Mouse (Mus musculus) kidney, embryonic 14.5 days (tissue): ENCODE data around the gene Klhl21. TPM values are rescaled to one million over a fixed set of nuclear protein-coding genes. Genes with fewer than 3 reads are reported as not detected.

Source experiments
- ATAC-seq: fragments of 200-750 bp; cut with Nextera tagmentation; 2 replicates; pipeline ENCODE4 v1.8.0; 2017; ENCODE audit warnings: moderate number of reproducible peaks, mild to moderate bottlenecking, moderate TSS enrichment, moderate library complexity; ENCODE audit not compliant: low FRiP score, low TSS enrichment
- H3K27ac ChIP-seq: fragments of 300-500 bp; sonication (generic); 2 replicates; pipeline ENCODE4 v1.5.1; 2014; ENCODE audit warnings: low read depth, mild to moderate bottlenecking, low read length, moderate library complexity, mixed read lengths
- H3K27me3 ChIP-seq: fragments of 300-500 bp; sonication (generic); 2 replicates; pipeline ENCODE4 v1.6.1; 2014; ENCODE audit warnings: mild to moderate bottlenecking, low read length; ENCODE audit not compliant: control insufficient read depth, insufficient read depth
- H3K36me3 ChIP-seq: fragments of 300-500 bp; sonication (generic); 2 replicates; pipeline ENCODE4 v1.6.1; 2014; ENCODE audit warnings: low read length, mixed read lengths; ENCODE audit not compliant: control insufficient read depth, insufficient read depth
- H3K4me1 ChIP-seq: fragments of 300-500 bp; sonication (generic); 2 replicates; pipeline ENCODE4 v1.6.1; 2014; ENCODE audit warnings: low read length, mixed read lengths; ENCODE audit not compliant: control insufficient read depth, insufficient read depth
- H3K4me2 ChIP-seq: fragments of 300-500 bp; sonication (generic); replicated peaks from 2 replicates; pipeline ENCODE4 v1.6.1; 2014; ENCODE audit warnings: low read depth, mild to moderate bottlenecking, low read length
- H3K4me3 ChIP-seq: fragments of 300-500 bp; sonication (generic); 2 replicates; pipeline ENCODE4 v1.5.1; 2014; ENCODE audit warnings: mild to moderate bottlenecking, low read length
- H3K9ac ChIP-seq: fragments of 300-500 bp; sonication (generic); 2 replicates; pipeline ENCODE4 v1.6.1; 2014; ENCODE audit warnings: low read depth, mild to moderate bottlenecking, low read length, moderate library complexity
- H3K9me3 ChIP-seq: fragments of 300-500 bp; sonication (generic); 2 replicates; pipeline ENCODE4 v1.6.1; 2016; ENCODE audit warnings: low read length; ENCODE audit not compliant: control insufficient read depth
- WGBS: fragments of 180-500 bp; shearing (Covaris S2); extraction: QIAGEN DNeasy Blood & Tissue Kit; methylation state at CpG from one replicate; pipeline ENCODE4 v1.1.7; 2014; 5-methylcytosine and 5-hydroxymethylcytosine counted together
- polyA plus RNA-seq: library from polyadenylated mRNA; unstranded; fragments of >200 nt; fragmentation: Nextera tagmentation; extraction: Ambion mirVana; gene quantifications from 2 replicates; pipeline ENCODE4 v1.2.1, GENCODE M21; 2014

The Klhl21 gene
- polyA plus RNA-seq, 1 experiment from 2014 or later: 7.4 TPM

DNA sequence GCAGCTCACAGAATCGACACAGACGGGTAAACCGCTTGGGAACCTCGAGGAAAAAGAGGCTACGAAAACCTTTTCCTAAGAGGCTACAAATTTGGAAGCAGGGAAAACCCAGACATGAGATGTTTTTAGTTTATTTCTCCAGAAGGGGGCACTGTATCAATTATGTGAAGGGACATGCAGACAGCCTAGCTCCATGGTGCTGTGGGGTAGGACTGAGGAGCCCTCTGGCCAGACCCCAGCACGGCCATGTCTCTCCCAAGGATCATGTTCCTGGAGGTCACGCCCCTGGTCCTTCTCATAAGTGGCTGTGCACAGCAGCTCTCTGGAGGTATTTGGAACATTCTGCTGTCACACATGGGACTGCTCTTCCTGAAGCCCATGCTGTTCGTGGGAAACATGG, 27.9 kb upstream of the Klhl21 start:
- Histone ChIP-seq H3K36me3 (peaks cover 71% of the 10 kb centered on the region), H3K27ac (no peak overlapping the region), H3K9me3 (no peaks in the 10 kb centered on the region), H3K4me1 (peaks cover 7% of the 10 kb centered on the region), H3K4me3 (no peak overlapping the region), H3K9ac (no peak overlapping the region), H3K27me3 (no peaks in the 10 kb centered on the region), H3K4me2 (no peak overlapping the region)
- ATAC-seq: no peak
- 76% methylated on average over 8 of the region's 8 CpGs for WGBS

GRCm38 (mm10) chr4:151981363-151981762, 27.2 kb upstream of the Klhl21 start:
- H3K9ac ChIP-seq: no peak overlapping the region
- ATAC-seq: peak; percentile 46
- peaks cover 67% of the 10 kb centered on the region for H3K36me3 ChIP-seq
- peaks cover 13% of the 10 kb centered on the region for H3K4me1 ChIP-seq
- H3K4me3 ChIP-seq: no peak overlapping the region
- WGBS: 13% methylated on average over 5 of the region's 5 CpGs
- H3K9me3 ChIP-seq: no peaks in the 10 kb centered on the region
- no peaks in the 10 kb centered on the region for H3K27me3 ChIP-seq
- H3K4me2 ChIP-seq: no peak overlapping the region
- H3K27ac ChIP-seq: no peak overlapping the region

DNA sequence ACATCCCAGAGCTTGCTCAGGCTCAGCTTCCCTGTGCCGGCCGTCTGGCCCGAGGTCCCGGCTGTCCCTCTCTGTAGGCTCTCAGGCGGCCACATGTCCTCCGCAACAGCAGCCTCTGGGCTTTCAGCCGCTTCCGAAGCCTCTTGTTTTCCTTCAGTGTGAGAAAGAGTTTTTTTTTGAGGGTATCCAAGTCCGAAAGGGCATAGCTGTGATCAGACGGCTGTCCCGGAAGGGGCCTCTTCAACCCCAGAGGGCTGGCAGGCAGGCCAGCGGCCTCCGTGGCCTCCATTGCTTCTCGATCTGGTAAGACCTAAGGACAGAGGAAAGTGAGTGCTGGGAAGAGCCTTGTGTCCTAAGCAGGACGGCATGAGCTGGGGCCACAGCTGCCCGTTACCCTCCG, 25.6 kb upstream of the Klhl21 start:
- peaks cover 55% of the 10 kb centered on the region for H3K36me3 ChIP-seq
- no peak overlapping the region for H3K4me2 ChIP-seq
- H3K27me3 ChIP-seq: no peaks in the 10 kb centered on the region
- H3K4me1 ChIP-seq: peaks cover 24% of the 10 kb centered on the region
- WGBS: 50% methylated on average over 17 of the region's 17 CpGs
- no peak for ATAC-seq
- no peaks in the 10 kb centered on the region for H3K9me3 ChIP-seq
- no peak overlapping the region for H3K9ac ChIP-seq
- H3K4me3 ChIP-seq: no peak overlapping the region
- no peak overlapping the region for H3K27ac ChIP-seq

DNA sequence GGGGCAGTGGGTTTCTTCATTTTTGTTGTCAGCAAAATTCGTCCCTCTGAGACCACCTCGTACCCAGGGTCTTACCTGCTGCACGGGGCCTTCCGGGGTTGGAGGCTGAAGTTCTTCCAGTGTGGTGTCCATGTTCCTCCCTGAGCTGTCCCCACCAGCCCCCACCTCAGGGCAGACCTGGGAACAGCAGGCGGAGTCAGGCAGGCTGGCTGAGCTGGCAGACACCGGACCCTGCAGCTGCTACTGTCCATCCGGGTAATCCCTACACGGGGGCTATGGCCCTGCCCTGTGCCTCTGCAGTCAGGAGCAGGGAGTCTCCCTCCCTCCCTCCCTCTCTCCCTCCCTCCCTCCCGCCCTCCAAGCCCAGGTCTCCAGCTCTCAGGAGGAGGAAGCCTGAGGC, 25.0 kb upstream of the Klhl21 start:
- Histone ChIP-seq H3K4me2 (0 out of 2 replicates have a peak overlapping the region, but pooled peaks have one; percentile 10), H3K27me3 (no peaks in the 10 kb centered on the region), H3K4me1 (peaks cover 27% of the 10 kb centered on the region), H3K27ac (no peak overlapping the region), H3K9ac (no peak overlapping the region), H3K4me3 (no peak overlapping the region), H3K9me3 (no peaks in the 10 kb centered on the region), H3K36me3 (peaks cover 52% of the 10 kb centered on the region)
- ATAC-seq: peak; percentile 37; the same call in 1 of the 2 replicates
- 30% methylated on average over 8 of the region's 9 CpGs for WGBS

GRCm38 (mm10) chr4:151985886-151986285, 22.7 kb upstream of the Klhl21 start:
- H3K27me3 ChIP-seq: no peaks in the 10 kb centered on the region
- no peak overlapping the region for H3K27ac ChIP-seq
- H3K9ac ChIP-seq: no peak overlapping the region
- H3K9me3 ChIP-seq: no peaks in the 10 kb centered on the region
- no peak for ATAC-seq
- peaks cover 46% of the 10 kb centered on the region for H3K36me3 ChIP-seq
- WGBS: 19% methylated on average over 10 of the region's 10 CpGs
- H3K4me2 ChIP-seq: no peak overlapping the region
- no peak overlapping the region for H3K4me3 ChIP-seq
- peaks cover 31% of the 10 kb centered on the region for H3K4me1 ChIP-seq

DNA sequence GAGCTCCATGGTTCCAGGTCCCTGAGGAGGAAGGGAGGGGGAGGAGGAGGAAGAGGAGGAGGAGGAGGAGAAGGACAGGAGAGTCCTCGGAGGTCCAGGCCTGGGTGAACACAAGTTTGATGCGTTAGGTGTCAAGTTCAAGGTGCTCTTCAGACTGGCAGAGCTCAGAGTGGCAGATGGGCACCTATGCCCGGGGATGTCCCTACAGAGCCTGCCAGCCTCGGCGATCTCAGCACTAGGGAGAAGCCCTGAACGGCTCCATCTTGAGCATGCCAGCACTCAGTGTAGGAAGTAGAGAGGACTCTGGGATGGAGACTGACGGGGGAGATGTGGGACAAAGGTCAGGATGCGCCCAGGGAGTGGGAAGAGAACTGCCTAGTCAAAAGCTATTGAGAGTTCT, 22.0 kb upstream of the Klhl21 start:
- Histone ChIP-seq H3K27me3 (no peaks in the 10 kb centered on the region), H3K4me2 (no peak overlapping the region), H3K27ac (no peak overlapping the region), H3K9me3 (no peaks in the 10 kb centered on the region), H3K4me3 (no peak overlapping the region), H3K36me3 (peaks cover 48% of the 10 kb centered on the region), H3K9ac (no peak overlapping the region), H3K4me1 (peaks cover 31% of the 10 kb centered on the region)
- no peak for ATAC-seq
- 62% methylated on average over 8 of the region's 8 CpGs for WGBS

DNA sequence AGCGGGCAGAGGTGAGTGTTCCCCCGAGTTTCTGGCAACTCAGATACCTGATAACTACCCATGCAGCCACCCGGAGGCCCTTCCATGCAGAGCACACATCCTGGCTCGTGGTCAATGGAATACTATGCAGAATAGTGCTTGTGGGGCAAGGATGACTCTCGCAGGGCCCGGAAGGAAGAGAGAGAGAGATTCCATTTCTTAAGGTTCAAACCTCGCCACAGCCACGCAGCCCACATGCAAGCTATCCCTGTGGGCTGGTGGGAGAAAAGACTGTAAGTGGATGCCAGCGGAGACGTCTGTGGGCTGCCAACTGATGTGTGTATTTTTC, 20.6 kb upstream of the Klhl21 start:
- Histone ChIP-seq H3K9ac (peak overlapping the region; percentile 93), H3K27ac (peak overlapping the region; percentile 87), H3K4me2 (peak overlapping the region; percentile 70), H3K4me1 (peaks cover 31% of the 10 kb centered on the region), H3K4me3 (peak overlapping the region; percentile 87), H3K27me3 (no peaks in the 10 kb centered on the region), H3K9me3 (no peaks in the 10 kb centered on the region), H3K36me3 (peaks cover 49% of the 10 kb centered on the region)
- ATAC-seq: no peak
- 31% methylated on average over 10 of the region's 10 CpGs for WGBS

- ATAC-seq: peak; percentile 63
- Histone ChIP-seq H3K4me1 (peaks cover 32% of the 10 kb centered on the region), H3K27ac (peak within 1 kb of the TSS; percentile 87), H3K4me3 (peak within 1 kb of the TSS; percentile 87), H3K9ac (peak within 1 kb of the TSS; percentile 93), H3K27me3 (no peaks in the 10 kb centered on the region), H3K9me3 (no peaks in the 10 kb centered on the region), H3K4me2 (peak within 1 kb of the TSS; percentile 70), H3K36me3 (peaks cover 47% of the 10 kb centered on the region)
- under 1% methylated on average over 52 of the region's 54 CpGs for WGBS
Measured at GRCm38 (mm10) chr4:151988342-151989109, 20.1 kb upstream of the Klhl21 start, which contains the start of gene Thap3. Thap3 (minus strand) TSS chr4:151988997.

GRCm38 (mm10) chr4:151989110-151989488, 19.5 kb upstream of the Klhl21 start:
- Histone ChIP-seq H3K36me3 (peaks cover 47% of the 10 kb centered on the region), H3K27me3 (no peaks in the 10 kb centered on the region), H3K9ac (peak overlapping the region; percentile 93; the same call in 1 of the 2 replicates), H3K4me2 (peak overlapping the region; percentile 70), H3K4me1 (peaks cover 34% of the 10 kb centered on the region), H3K27ac (peak overlapping the region; percentile 87), H3K9me3 (no peaks in the 10 kb centered on the region), H3K4me3 (peak overlapping the region; percentile 87)
- 26% methylated on average over 6 of the region's 6 CpGs for WGBS
- 0 out of 2 replicates have a peak, but pooled peaks have one; percentile 5 for ATAC-seq
